Mouse (Mus musculus): ENCODE measurements around the gene Prkn. TPM values are rescaled to one million over a fixed set of nuclear protein-coding genes. Genes with fewer than 3 reads are reported as not detected.
A peak's percentile ranks its signal among the peaks of the same experiment; 100 is the strongest.

The Prkn gene
- polyA plus RNA-seq, 1 experiment: 21.7 TPM

- no peak for TF ChIP-seq POLR2A (IDR thresholded peaks at IDR 0.05; ENCODE audit: extremely low read depth, insufficient read depth, low read length)
- Histone ChIP-seq H3K4me1 (ENCODE audit: control insufficient read depth, insufficient read depth, low read length) (no peaks in the 10 kb centered on the region), H3K4me3 (ENCODE audit: insufficient read depth, low read length) (no peak overlapping the region)
Observed at GRCm38 (mm10) chr17:12021326-12021725, 1181.1 kb downstream of the Prkn start.

DNA sequence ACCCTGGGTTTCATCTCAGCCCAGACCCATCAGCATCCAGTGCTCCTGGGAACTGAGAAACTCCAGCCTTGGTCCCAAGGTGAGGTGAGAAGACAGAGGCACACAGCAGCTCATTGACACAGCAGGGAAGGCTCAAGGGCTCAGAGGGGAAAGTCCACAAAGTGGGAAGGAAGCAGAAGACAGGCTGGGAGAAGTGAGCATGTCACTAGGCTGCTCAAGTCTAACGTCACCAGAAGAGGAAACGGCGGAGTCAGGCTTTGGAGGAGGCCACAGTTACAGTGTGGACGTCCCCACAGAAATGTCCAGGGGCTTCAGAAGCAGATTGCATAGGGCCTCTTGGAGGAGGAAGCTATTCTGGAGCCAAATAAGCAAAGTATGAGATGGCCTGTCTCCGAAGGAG, 1189.2 kb downstream of the Prkn start:
- H3K4me1 ChIP-seq (ENCODE audit: control insufficient read depth, insufficient read depth, low read length): peaks cover 2% of the 10 kb centered on the region; the same call in 1 of the 2 replicates
- TF ChIP-seq POLR2A (IDR thresholded peaks at IDR 0.05; ENCODE audit: extremely low read depth, insufficient read depth, low read length): no peak
- no peak for TF ChIP-seq CTCF (IDR thresholded peaks at IDR 0.05; ENCODE audit: extremely low read depth, insufficient read depth, low read length)
- no peak overlapping the region for H3K27ac ChIP-seq (ENCODE audit: insufficient read depth, low read length)
- H3K4me3 ChIP-seq (ENCODE audit: insufficient read depth, low read length): no peak overlapping the region

More at GRCm38 (mm10) chr17:12021326-12021725, 1181.1 kb downstream of the Prkn start:
- no peak overlapping the region for H3K27ac ChIP-seq (ENCODE audit: insufficient read depth, low read length)

- Histone ChIP-seq H3K4me1 (ENCODE audit: control insufficient read depth, insufficient read depth, low read length) (peaks cover 2% of the 10 kb centered on the region; the same call in 1 of the 2 replicates), H3K27ac (ENCODE audit: insufficient read depth, low read length) (no peak overlapping the region)
- TF ChIP-seq POLR2A (IDR thresholded peaks at IDR 0.05; ENCODE audit: extremely low read depth, insufficient read depth, low read length) (no peak), CTCF (IDR thresholded peaks at IDR 0.05; ENCODE audit: extremely low read depth, insufficient read depth, low read length) (no peak)
Observed at GRCm38 (mm10) chr17:12029921-12030461, 1189.8 kb downstream of the Prkn start.

GRCm38 (mm10) chr17:12030556-12031160, 1190.5 kb downstream of the Prkn start:
- H3K4me1 ChIP-seq (ENCODE audit: control insufficient read depth, insufficient read depth, low read length): peaks cover 2% of the 10 kb centered on the region; the same call in 1 of the 2 replicates
- peak overlapping the region; percentile 1; the same call in 1 of the 2 replicates for H3K4me3 ChIP-seq (ENCODE audit: insufficient read depth, low read length)
- no peak overlapping the region for H3K27ac ChIP-seq (ENCODE audit: insufficient read depth, low read length)
- TF ChIP-seq CTCF (IDR thresholded peaks at IDR 0.05; ENCODE audit: extremely low read depth, insufficient read depth, low read length): no peak
- TF ChIP-seq POLR2A (IDR thresholded peaks at IDR 0.05; ENCODE audit: extremely low read depth, insufficient read depth, low read length): no peak

More at GRCm38 (mm10) chr17:12029921-12030461, 1189.8 kb downstream of the Prkn start:
- no peak overlapping the region for H3K4me3 ChIP-seq (ENCODE audit: insufficient read depth, low read length)

GRCm38 (mm10) chr17:12031203-12031942, 1191.2 kb downstream of the Prkn start:
- Histone ChIP-seq H3K27ac (ENCODE audit: insufficient read depth, low read length) (no peak overlapping the region), H3K4me1 (ENCODE audit: control insufficient read depth, insufficient read depth, low read length) (peaks cover 2% of the 10 kb centered on the region; the same call in 1 of the 2 replicates), H3K4me3 (ENCODE audit: insufficient read depth, low read length) (0 out of 2 replicates have a peak overlapping the region, but pooled peaks have one; percentile 1)
- peak; percentile 58 for TF ChIP-seq CTCF (IDR thresholded peaks at IDR 0.05; ENCODE audit: extremely low read depth, insufficient read depth, low read length)
- TF ChIP-seq POLR2A (IDR thresholded peaks at IDR 0.05; ENCODE audit: extremely low read depth, insufficient read depth, low read length): 0 out of 2 replicates have a peak, but pooled peaks have one; percentile 21

GRCm38 (mm10) chr17:12032014-12032791, 1192.0 kb downstream of the Prkn start:
- TF ChIP-seq CTCF (IDR thresholded peaks at IDR 0.05; ENCODE audit: extremely low read depth, insufficient read depth, low read length): no peak
- no peak for TF ChIP-seq POLR2A (IDR thresholded peaks at IDR 0.05; ENCODE audit: extremely low read depth, insufficient read depth, low read length)
- Histone ChIP-seq H3K4me1 (ENCODE audit: control insufficient read depth, insufficient read depth, low read length) (peaks cover 2% of the 10 kb centered on the region; the same call in 1 of the 2 replicates), H3K4me3 (ENCODE audit: insufficient read depth, low read length) (no peak overlapping the region), H3K27ac (ENCODE audit: insufficient read depth, low read length) (no peak overlapping the region)

DNA sequence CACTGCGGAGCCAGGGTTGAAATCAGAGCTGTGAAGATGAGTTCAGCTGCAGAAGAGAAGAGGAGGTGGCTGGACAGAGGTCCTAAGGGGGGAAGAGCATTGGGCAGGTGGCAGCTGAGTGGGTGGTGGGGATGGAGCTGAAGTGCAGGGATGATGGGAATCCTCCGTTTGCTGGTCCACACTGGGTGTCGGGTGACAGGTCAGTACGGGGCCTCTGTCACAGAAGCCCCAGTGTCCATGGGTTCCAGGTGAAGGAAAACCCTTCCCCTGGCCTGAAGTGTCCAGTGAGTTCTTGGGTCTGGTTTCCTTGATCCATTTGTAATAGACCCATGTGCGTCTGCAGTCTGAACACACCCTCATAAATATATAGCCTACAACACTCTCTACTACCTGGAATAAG, 1195.2 kb downstream of the Prkn start:
- no peak overlapping the region for H3K27ac ChIP-seq (ENCODE audit: insufficient read depth, low read length)
- TF ChIP-seq CTCF (IDR thresholded peaks at IDR 0.05; ENCODE audit: extremely low read depth, insufficient read depth, low read length) (no peak), POLR2A (IDR thresholded peaks at IDR 0.05; ENCODE audit: extremely low read depth, insufficient read depth, low read length) (no peak)
- H3K4me1 ChIP-seq (ENCODE audit: control insufficient read depth, insufficient read depth, low read length): peaks cover 2% of the 10 kb centered on the region; the same call in 1 of the 2 replicates
- no peak overlapping the region for H3K4me3 ChIP-seq (ENCODE audit: insufficient read depth, low read length)

GRCm38 (mm10) chr17:12036205-12036604, 1196.0 kb downstream of the Prkn start:
- H3K4me1 ChIP-seq (ENCODE audit: control insufficient read depth, insufficient read depth, low read length): peaks cover 2% of the 10 kb centered on the region; the same call in 1 of the 2 replicates
- TF ChIP-seq CTCF (IDR thresholded peaks at IDR 0.05; ENCODE audit: extremely low read depth, insufficient read depth, low read length) (peak; percentile 87), POLR2A (IDR thresholded peaks at IDR 0.05; ENCODE audit: extremely low read depth, insufficient read depth, low read length) (no peak)
- no peak overlapping the region for H3K27ac ChIP-seq (ENCODE audit: insufficient read depth, low read length)
- H3K4me3 ChIP-seq (ENCODE audit: insufficient read depth, low read length): no peak overlapping the region

DNA sequence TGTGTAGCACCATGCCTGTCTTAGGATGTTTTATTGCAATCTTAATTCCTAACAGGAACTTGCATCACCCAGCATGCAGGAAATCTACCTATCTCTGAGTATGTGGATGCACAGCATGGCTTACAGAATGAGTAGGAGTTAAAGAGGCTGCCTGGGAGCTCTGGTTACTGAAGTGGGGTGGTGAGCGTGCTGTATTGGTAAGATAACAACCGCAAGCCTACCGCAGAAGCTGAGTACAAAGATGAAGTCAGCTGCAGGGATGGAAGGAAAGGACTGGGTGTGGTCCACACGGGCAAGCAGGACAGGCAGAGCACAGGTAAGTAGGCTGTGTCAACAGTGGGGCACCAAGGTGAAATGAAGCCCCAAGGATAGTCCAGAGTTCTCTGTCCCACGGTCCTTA, 1196.9 kb downstream of the Prkn start:
- Histone ChIP-seq H3K4me1 (ENCODE audit: control insufficient read depth, insufficient read depth, low read length) (no peaks in the 10 kb centered on the region), H3K27ac (ENCODE audit: insufficient read depth, low read length) (no peak overlapping the region), H3K4me3 (ENCODE audit: insufficient read depth, low read length) (no peak overlapping the region)
- TF ChIP-seq POLR2A (IDR thresholded peaks at IDR 0.05; ENCODE audit: extremely low read depth, insufficient read depth, low read length) (no peak), CTCF (IDR thresholded peaks at IDR 0.05; ENCODE audit: extremely low read depth, insufficient read depth, low read length) (no peak)
